Mouse (Mus musculus): Measurements from ENCODE around the gene Tcf7l2.

Gene Tcf7l2

GRCm38 (mm10) chr19:55820202-55820601 lies 78.6 kb downstream of the Tcf7l2 start:
- CTCF ChIA-PET: no interaction called here

GRCm38 (mm10) chr19:55825001-55825827 lies 83.6 kb downstream of the Tcf7l2 start:
- CTCF ChIA-PET: interaction anchor here in 1 of 4 experiments (0.6 kb wide), 1 partner anchor 309 kb away, joined by 3 read pairs; no protein-coding TSS in a partner anchor
- POLR2A ChIA-PET: interaction anchor here in 3 of 4 experiments (0.6 to 1.2 kb wide), 4 partner anchors 13 to 89 kb away, joined by 3 to 6 read pairs (median 4); no protein-coding TSS in a partner anchor

More at GRCm38 (mm10) chr19:55820202-55820601, 78.6 kb downstream of the Tcf7l2 start:
- POLR2A ChIA-PET: no interaction called here

- ChIA-PET CTCF (no interaction called here), POLR2A (interaction anchor here in 2 of 4 experiments (0.5 to 1.2 kb wide), 4 partner anchors 13 to 20 kb away, joined by 3 to 4 read pairs (median 3); no protein-coding TSS in a partner anchor)
Measured at GRCm38 (mm10) chr19:55825951-55826507, 84.4 kb downstream of the Tcf7l2 start.

- POLR2A ChIA-PET: interaction anchor here in 2 of 4 experiments (0.7 to 2.2 kb wide), 13 partner anchors 12 to 177 kb away, joined by 3 to 6 read pairs (median 3); no protein-coding TSS in a partner anchor
- CTCF ChIA-PET: interaction anchor here (0.6 to 1.4 kb wide), 5 partner anchors 50 to 430 kb away, joined by 3 to 4 read pairs (median 3); no protein-coding TSS in a partner anchor
Measured at GRCm38 (mm10) chr19:55827613-55828259, 86.1 kb downstream of the Tcf7l2 start.

- ChIA-PET CTCF (no interaction called here), POLR2A (interaction anchor here in 1 of 4 experiments (1.4 kb wide), 1 partner anchor 8 kb away, joined by 6 read pairs; no protein-coding TSS in a partner anchor)
Measured at GRCm38 (mm10) chr19:55830976-55831559, 89.4 kb downstream of the Tcf7l2 start.

- CTCF ChIA-PET: no interaction called here
- POLR2A ChIA-PET: no interaction called here
Measured at GRCm38 (mm10) chr19:55832122-55832521, 90.5 kb downstream of the Tcf7l2 start.

GRCm38 (mm10) chr19:55833807-55834385 lies 92.3 kb downstream of the Tcf7l2 start:
- ChIA-PET CTCF (interaction anchor here in 1 of 4 experiments (0.6 kb wide), 1 partner anchor 76 kb away, joined by 3 read pairs; no protein-coding TSS in a partner anchor), POLR2A (no interaction called here)

- POLR2A ChIA-PET: interaction anchor here in 1 of 4 experiments (0.6 kb wide), 1 partner anchor 76 kb away, joined by 3 read pairs; no protein-coding TSS in a partner anchor
Measured at GRCm38 (mm10) chr19:55836930-55837687, 95.5 kb downstream of the Tcf7l2 start.

GRCm38 (mm10) chr19:55837924-55838323 lies 96.3 kb downstream of the Tcf7l2 start:
- POLR2A ChIA-PET: interaction anchor here in 1 of 4 experiments (1.2 to 1.8 kb wide), 3 partner anchors 8 to 51 kb away, joined by 3 to 6 read pairs (median 4); no protein-coding TSS in a partner anchor
- CTCF ChIA-PET: no interaction called here

More at GRCm38 (mm10) chr19:55836930-55837687, 95.5 kb downstream of the Tcf7l2 start:
- CTCF ChIA-PET: no interaction called here

- CTCF ChIA-PET: no interaction called here
- POLR2A ChIA-PET: interaction anchor here in 2 of 4 experiments (1.0 to 1.8 kb wide), 7 partner anchors 8 to 123 kb away, joined by 3 to 6 read pairs (median 3); no protein-coding TSS in a partner anchor
Measured at GRCm38 (mm10) chr19:55838389-55839035, 96.9 kb downstream of the Tcf7l2 start.

GRCm38 (mm10) chr19:55839036-55839555 lies 97.5 kb downstream of the Tcf7l2 start:
- POLR2A ChIA-PET: interaction anchor here in 2 of 4 experiments (1.0 to 1.8 kb wide), 9 partner anchors 9 to 123 kb away, joined by 3 to 6 read pairs (median 3); no protein-coding TSS in a partner anchor

GRCm38 (mm10) chr19:55840499-55841121 lies 99.0 kb downstream of the Tcf7l2 start:
- POLR2A ChIA-PET: interaction anchor here in 1 of 4 experiments (0.7 to 1.2 kb wide), 2 partner anchors 17 to 66 kb away, joined by 3 to 4 read pairs; no protein-coding TSS in a partner anchor
- CTCF ChIA-PET: interaction anchor here in 1 of 4 experiments (0.7 kb wide), 1 partner anchor 45 kb away, joined by 4 read pairs; no protein-coding TSS in a partner anchor

More at GRCm38 (mm10) chr19:55839036-55839555, 97.5 kb downstream of the Tcf7l2 start:
- CTCF ChIA-PET: interaction anchor here in 1 of 4 experiments (0.6 kb wide), 1 partner anchor 362 kb away, joined by 4 read pairs; no protein-coding TSS in a partner anchor

GRCm38 (mm10) chr19:55842046-55842445 lies 100.4 kb downstream of the Tcf7l2 start:
- POLR2A ChIA-PET: interaction anchor here in 1 of 4 experiments (0.7 to 1.2 kb wide), 2 partner anchors 16 to 104 kb away, joined by 4 to 7 read pairs; no protein-coding TSS in a partner anchor
- CTCF ChIA-PET: interaction anchor here in 2 of 4 experiments (0.6 to 0.7 kb wide), 4 partner anchors 12 to 920 kb away, joined by 3 to 5 read pairs (median 4); no protein-coding TSS in a partner anchor

- ChIA-PET CTCF (no interaction called here), POLR2A (interaction anchor here in 1 of 4 experiments (1.1 kb wide), 1 partner anchor 16 kb away, joined by 3 read pairs; no protein-coding TSS in a partner anchor)
Measured at GRCm38 (mm10) chr19:55843111-55843887, 101.7 kb downstream of the Tcf7l2 start.

GRCm38 (mm10) chr19:55845702-55846101 lies 104.1 kb downstream of the Tcf7l2 start:
- POLR2A ChIA-PET: interaction anchor here in 1 of 4 experiments (0.6 kb wide), 1 partner anchor 20 kb away, joined by 3 read pairs; no protein-coding TSS in a partner anchor
- CTCF ChIA-PET: no interaction called here
